Mouse (Mus musculus) embryonic facial prominence, embryonic 11.5 days (tissue): ENCODE results near the gene Serpine1. TPM values are rescaled to one million over a fixed set of nuclear protein-coding genes. Genes with fewer than 3 reads are reported as not detected.

ENCODE experiments used
- ATAC-seq: fragments of 200-750 bp; cut with Nextera tagmentation; replicated peaks from 2 replicates; pipeline ENCODE4 v1.8.0; 2017; ENCODE audit warnings: low read depth; ENCODE audit not compliant: insufficient number of reproducible peaks, low FRiP score, low TSS enrichment
- DNase-seq: peaks from one replicate; pipeline ENCODE4 v3.0.0-alpha.2; 2015; ENCODE audit warnings: low spot score
- H3K27ac ChIP-seq: fragments of 300-500 bp; sonication (generic); replicated peaks from 2 replicates; pipeline ENCODE4 v1.5.1; 2014; ENCODE audit warnings: mild to moderate bottlenecking, low read depth, low read length, control low read depth
- H3K27me3 ChIP-seq: fragments of 300-500 bp; sonication (generic); 2 replicates; pipeline ENCODE4 v1.6.1; 2014; ENCODE audit warnings: mild to moderate bottlenecking, low read length, moderate library complexity, mixed read lengths; ENCODE audit not compliant: control insufficient read depth, insufficient read depth
- H3K36me3 ChIP-seq: fragments of 300-500 bp; sonication (generic); replicated peaks from 2 replicates; pipeline ENCODE4 v1.6.1; 2014; ENCODE audit warnings: low read depth, mild to moderate bottlenecking, low read length, moderate library complexity, mixed read lengths; ENCODE audit not compliant: control insufficient read depth, insufficient read depth
- H3K4me1 ChIP-seq: fragments of 300-500 bp; sonication (generic); 2 replicates; pipeline ENCODE4 v1.6.1; 2014; ENCODE audit warnings: low read length, mixed read lengths; ENCODE audit not compliant: control insufficient read depth, insufficient read depth
- H3K4me2 ChIP-seq: fragments of 300-500 bp; sonication (generic); 2 replicates; pipeline ENCODE4 v1.6.1; 2014; ENCODE audit warnings: low read depth, mild to moderate bottlenecking, control low read depth, low read length, moderate library complexity
- H3K4me3 ChIP-seq: fragments of 300-500 bp; sonication (generic); 2 replicates; pipeline ENCODE4 v1.5.1; 2014; ENCODE audit warnings: low read depth, low read length, control low read depth
- H3K9ac ChIP-seq: fragments of 300-500 bp; sonication (generic); replicated peaks from 2 replicates; pipeline ENCODE4 v1.6.1; 2014; ENCODE audit warnings: mild to moderate bottlenecking, control low read depth, low read length
- H3K9me3 ChIP-seq: fragments of 300-500 bp; sonication (generic); replicated peaks from 2 replicates; pipeline ENCODE4 v1.6.1; 2016; ENCODE audit warnings: mild to moderate bottlenecking, low read length, inconsistent platforms, mixed read lengths; ENCODE audit not compliant: control insufficient read depth
- WGBS: fragments of 180-500 bp; shearing (Covaris S2); extraction: QIAGEN DNeasy Blood & Tissue Kit; methylation state at CpG from one replicate; pipeline ENCODE4 v1.1.7; 2014; 5-methylcytosine and 5-hydroxymethylcytosine counted together
- polyA plus RNA-seq: library from polyadenylated mRNA; unstranded; fragments of >200 nt; fragmentation: Nextera tagmentation; extraction: Ambion mirVana; gene quantifications from 2 replicates; pipeline ENCODE4 v1.2.1, GENCODE M21; 2014

Gene Serpine1
- polyA plus RNA-seq, 1 experiment from 2014 or later, result 0.17 TPM

DNA sequence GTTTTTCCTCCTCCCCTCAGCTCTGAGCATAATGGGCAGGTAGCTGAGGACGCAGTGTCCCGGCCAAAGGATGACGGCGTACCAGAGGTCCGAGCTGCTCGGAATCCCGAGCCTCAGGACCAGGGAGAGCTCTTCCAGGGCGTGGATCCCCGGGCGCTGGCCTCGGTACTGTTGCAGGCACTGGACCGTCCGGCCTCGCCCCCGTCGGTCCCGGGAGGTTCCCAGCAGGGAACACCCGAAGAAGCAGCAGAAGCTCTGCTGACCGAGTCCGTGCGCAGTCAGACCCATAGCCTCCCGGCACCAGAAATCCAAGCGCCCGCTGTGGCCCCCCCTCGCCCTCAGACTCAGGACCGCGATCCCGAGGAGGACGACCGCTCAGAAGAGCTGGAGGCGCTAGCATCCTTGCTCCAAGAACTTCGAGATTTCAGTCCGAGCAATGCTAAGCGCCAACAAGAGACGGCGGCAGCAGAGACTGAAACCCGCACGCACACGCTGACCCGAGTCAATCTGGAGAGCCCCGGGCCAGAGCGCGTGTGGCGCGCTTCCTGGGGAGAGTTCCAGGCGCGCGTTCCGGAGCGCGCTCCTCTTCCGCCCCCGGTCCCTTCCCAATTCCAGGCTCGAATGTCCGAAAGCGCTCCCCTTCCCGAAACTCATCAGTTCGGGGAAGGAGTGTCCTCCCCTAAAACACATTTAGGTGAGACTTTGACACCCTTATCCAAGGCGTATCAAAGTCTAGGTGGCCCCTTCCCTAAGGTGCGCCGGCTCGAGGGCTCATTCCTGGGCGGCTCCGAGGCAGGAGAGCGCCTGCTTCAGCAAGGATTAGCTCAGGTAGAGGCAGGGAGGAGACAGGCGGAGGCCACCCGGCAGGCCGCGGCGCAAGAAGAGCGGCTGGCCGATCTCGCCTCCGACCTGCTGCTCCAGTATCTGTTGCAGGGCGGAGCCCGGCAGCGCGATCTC lies 40.7 kb downstream of the Serpine1 start:
- no peak for ATAC-seq
- Histone ChIP-seq H3K27ac (no peak overlapping the region), H3K4me3 (peak overlapping the region; percentile 36), H3K9ac (no peak overlapping the region), H3K9me3 (no peaks in the 10 kb centered on the region), H3K4me1 (peaks cover 11% of the 10 kb centered on the region; the same call in 1 of the 2 replicates), H3K27me3 (peaks cover 47% of the 10 kb centered on the region), H3K36me3 (no peaks in the 10 kb centered on the region; the same call in 1 of the 2 replicates), H3K4me2 (peak overlapping the region; percentile 97)
- peak; percentile 56 for DNase-seq
- under 1% methylated on average over 77 of the region's 78 CpGs for WGBS

DNA sequence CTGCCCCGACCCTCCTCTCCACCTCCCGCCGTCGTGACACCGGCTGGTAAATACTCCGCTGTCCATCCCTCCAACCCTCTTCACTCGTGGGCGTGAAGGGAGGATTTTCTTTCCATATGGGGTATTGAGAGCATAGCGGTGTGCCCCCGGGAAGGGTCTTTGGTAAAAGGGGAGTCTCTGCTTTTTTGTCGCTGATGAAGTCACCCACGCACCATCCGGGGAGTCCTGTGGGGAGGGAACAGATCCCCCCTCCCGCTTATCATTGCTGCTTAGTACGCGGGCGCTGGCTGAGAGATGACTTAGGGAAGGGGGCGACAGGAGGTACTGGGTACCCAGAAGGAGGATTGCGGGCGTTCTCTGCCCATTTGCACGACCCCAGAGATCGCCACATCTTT lies 41.7 kb downstream of the Serpine1 start:
- peaks cover 11% of the 10 kb centered on the region; the same call in 1 of the 2 replicates for H3K4me1 ChIP-seq
- H3K9me3 ChIP-seq, result no peaks in the 10 kb centered on the region
- DNase-seq, result no peak
- no peak overlapping the region for H3K27ac ChIP-seq
- H3K27me3 ChIP-seq, result peaks cover 56% of the 10 kb centered on the region
- ATAC-seq, result no peak
- no peaks in the 10 kb centered on the region for H3K36me3 ChIP-seq
- WGBS, result 14% methylated on average over 22 of the region's 22 CpGs
- peak overlapping the region; percentile 16 for H3K4me3 ChIP-seq
- no peak overlapping the region for H3K9ac ChIP-seq
- H3K4me2 ChIP-seq, result peak overlapping the region; percentile 35

DNA sequence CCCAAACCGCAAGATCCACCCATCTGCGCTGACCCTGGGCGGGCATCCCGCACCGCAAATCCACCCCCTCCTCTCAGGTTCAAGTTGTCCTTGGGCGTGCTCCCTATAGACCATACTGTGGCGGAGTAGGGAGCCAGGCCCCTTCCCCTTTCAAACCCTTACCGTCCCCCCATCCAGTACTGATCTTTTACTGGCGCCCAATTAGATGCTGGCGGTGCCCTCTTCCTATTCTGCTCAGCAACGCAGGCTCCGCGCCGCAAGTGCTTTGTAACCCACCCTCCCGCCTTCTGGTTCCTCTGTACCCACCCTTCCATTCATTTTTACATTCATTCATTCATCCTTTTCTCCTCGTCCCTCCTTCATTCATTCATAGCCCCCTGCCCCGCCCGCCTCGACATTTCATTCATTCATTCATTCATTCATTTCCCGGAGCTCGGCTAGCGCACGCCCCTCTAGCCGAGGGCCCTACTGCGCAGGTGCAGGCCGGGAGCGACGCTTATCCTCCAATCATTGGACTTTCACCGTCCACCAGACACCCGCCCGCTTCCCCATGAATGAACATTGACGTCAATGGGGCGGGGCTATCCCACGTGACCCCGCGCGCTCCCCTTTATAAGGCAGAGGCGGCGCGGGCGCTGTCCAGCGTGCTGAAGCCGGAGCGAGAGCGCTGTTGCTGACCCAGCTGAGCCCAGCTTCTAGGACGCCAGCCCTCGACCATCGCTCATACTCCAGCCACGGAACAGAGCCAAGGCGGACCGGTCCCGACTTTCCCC lies 42.2 kb downstream of the Serpine1 start:
- DNase-seq (peak; percentile 98), ATAC-seq (peak; percentile 27; the same call in 1 of the 2 replicates)
- H3K9me3 ChIP-seq, result no peaks in the 10 kb centered on the region
- no peak overlapping the region for H3K27ac ChIP-seq
- peak overlapping the region; percentile 35 for H3K4me2 ChIP-seq
- peak overlapping the region; percentile 16 for H3K4me3 ChIP-seq
- peaks cover 60% of the 10 kb centered on the region for H3K27me3 ChIP-seq
- H3K36me3 ChIP-seq, result no peaks in the 10 kb centered on the region
- H3K4me1 ChIP-seq, result peaks cover 11% of the 10 kb centered on the region; the same call in 1 of the 2 replicates
- H3K9ac ChIP-seq, result no peak overlapping the region
- under 1% methylated on average over 52 of the region's 52 CpGs for WGBS

DNA sequence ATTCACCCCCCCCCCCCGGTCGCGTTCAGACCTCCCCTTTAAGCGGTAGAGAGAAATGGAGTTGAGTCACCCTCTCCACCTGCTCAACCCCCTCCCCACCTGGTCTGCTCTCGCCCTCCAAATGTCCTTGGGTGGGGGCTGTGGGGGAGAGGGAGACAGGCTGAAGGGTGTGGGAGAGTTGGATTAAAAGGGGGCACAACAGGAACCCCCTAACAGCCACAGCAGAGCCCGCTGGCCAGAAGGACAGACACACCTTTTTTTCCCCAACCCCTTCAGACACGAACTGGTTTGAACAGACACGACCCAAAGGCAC lies 42.8 kb downstream of the Serpine1 start:
- no peak for ATAC-seq
- no peak overlapping the region for H3K9ac ChIP-seq
- no peaks in the 10 kb centered on the region for H3K9me3 ChIP-seq
- DNase-seq, result no peak
- 1% methylated on average over 8 of the region's 8 CpGs for WGBS
- peaks cover 64% of the 10 kb centered on the region for H3K27me3 ChIP-seq
- peaks cover 11% of the 10 kb centered on the region; the same call in 1 of the 2 replicates for H3K4me1 ChIP-seq
- H3K36me3 ChIP-seq, result no peaks in the 10 kb centered on the region
- peak overlapping the region; percentile 35; the same call in 1 of the 2 replicates for H3K4me2 ChIP-seq
- no peak overlapping the region; the same call in 1 of the 2 replicates for H3K4me3 ChIP-seq
- H3K27ac ChIP-seq, result no peak overlapping the region

DNA sequence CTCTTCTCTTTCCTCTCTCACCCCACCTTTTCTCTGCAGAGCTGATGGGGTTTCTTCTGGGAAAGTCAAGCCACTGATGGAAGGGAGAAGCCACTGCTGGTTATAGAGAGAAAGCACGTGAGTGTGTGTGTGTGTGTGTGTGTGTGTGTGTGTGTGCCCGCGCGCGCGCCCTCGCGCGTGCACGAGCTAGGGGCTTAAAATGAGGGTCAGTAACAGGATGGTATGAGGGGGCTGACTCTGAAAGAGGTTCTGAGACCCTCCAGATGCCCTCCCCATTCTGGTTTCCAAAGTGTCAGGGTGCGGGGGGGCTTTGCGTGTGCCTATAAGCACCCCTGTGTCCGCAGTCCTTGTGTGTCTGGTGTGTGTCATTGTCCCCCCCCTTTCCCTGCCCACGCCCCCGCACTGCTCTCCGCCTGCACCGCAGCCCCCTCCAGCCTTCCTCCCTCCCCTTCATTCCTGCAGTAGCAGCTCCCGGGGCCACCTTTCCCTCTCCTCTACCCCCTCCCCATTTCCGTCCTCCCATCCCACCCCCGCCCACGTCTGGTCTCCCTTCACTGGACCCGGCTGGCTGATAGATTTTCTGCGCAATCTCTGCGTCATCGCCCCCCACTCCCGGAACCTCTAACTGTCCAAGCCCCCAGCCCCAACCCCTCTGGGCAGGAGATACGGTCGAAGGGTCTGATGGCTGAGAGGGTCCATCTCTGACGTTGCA lies 43.4 kb downstream of the Serpine1 start:
- DNase-seq (no peak), ATAC-seq (no peak)
- Histone ChIP-seq H3K4me2 (no peak overlapping the region), H3K27ac (no peak overlapping the region), H3K4me1 (peaks cover 11% of the 10 kb centered on the region; the same call in 1 of the 2 replicates), H3K9ac (no peak overlapping the region), H3K27me3 (peaks cover 67% of the 10 kb centered on the region), H3K4me3 (no peak overlapping the region; the same call in 1 of the 2 replicates), H3K36me3 (no peaks in the 10 kb centered on the region), H3K9me3 (no peaks in the 10 kb centered on the region)
- WGBS, result 2% methylated on average over 29 of the region's 29 CpGs

DNA sequence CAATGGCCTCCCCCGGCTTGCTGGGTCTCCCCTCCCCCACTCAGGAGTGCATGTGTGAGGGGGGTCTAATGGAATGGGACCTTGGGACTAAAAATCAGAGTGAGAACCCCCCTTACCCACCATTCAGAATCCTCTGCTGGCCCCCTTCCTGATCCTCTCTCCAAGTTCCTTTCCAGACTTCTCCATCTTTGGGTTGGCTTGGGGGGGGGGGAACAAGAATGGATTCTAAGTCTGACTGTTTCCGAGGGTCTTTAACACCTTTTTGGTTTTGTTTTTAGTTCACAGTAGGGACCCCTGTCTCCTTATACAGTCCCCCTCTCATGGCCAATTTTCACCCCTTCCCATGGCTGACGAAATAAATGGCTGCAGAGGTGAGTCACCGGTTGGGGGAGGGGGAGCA lies 46.0 kb downstream of the Serpine1 start, which contains the start of gene Vgf:
TSS of gene Vgf (plus strand) at position 301 of the 400 bp plus-strand sequence.
- no peaks in the 10 kb centered on the region for H3K9me3 ChIP-seq
- H3K9ac ChIP-seq, result no peak within 1 kb of the TSS
- DNase-seq (no peak), ATAC-seq (no peak)
- peaks cover under 1% of the 10 kb centered on the region; the same call in 1 of the 2 replicates for H3K4me1 ChIP-seq
- H3K4me2 ChIP-seq, result no peak within 1 kb of the TSS
- WGBS, result 22% methylated on average over 4 of the region's 4 CpGs
- H3K36me3 ChIP-seq, result no peaks in the 10 kb centered on the region
- H3K4me3 ChIP-seq, result no peak within 1 kb of the TSS
- H3K27me3 ChIP-seq, result peaks cover 54% of the 10 kb centered on the region
- H3K27ac ChIP-seq, result no peak within 1 kb of the TSS

DNA sequence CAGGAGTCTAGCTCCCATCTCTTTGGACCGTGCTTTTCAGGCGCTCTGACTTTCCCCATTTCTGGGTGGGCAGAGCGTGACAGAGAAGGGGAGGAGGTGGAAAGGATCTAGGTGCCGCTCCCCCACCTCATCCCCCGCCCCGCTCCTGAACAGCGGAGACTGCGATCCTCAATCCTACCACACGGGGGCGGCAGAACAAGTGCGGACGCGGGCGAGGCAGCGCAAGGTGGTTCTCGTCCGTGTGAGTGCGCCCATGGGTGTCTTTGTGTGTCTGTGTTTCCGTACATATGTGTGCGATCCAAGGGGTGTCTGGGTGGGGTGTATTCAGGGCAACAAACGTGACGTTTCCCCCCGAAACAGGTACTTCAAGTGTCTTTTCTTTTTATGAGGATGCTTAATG lies 46.9 kb downstream of the Serpine1 start:
- no peak overlapping the region for H3K27ac ChIP-seq
- DNase-seq (peak; percentile 82), ATAC-seq (no peak)
- no peak overlapping the region for H3K9ac ChIP-seq
- no peak overlapping the region for H3K4me3 ChIP-seq
- no peaks in the 10 kb centered on the region for H3K9me3 ChIP-seq
- H3K4me1 ChIP-seq, result no peaks in the 10 kb centered on the region; the same call in 1 of the 2 replicates
- peaks cover 45% of the 10 kb centered on the region for H3K27me3 ChIP-seq
- WGBS, result under 1% methylated on average over 23 of the region's 23 CpGs
- H3K36me3 ChIP-seq, result no peaks in the 10 kb centered on the region
- no peak overlapping the region for H3K4me2 ChIP-seq
